Mouse (Mus musculus): ENCODE results near the gene Mbip. TPM values are rescaled to one million over a fixed set of nuclear protein-coding genes. Genes with fewer than 3 reads are reported as not detected.
A peak's percentile ranks its signal among the peaks of the same experiment; 100 is the strongest.

Mbip gene
- total RNA-seq (2014; rRNA removed) (18.3 and 29.5 TPM in 2 replicates), polyA plus RNA-seq (2015; fragmentation: Nextera tagmentation; extraction: Ambion mirVana) (33.8 and 35.2 TPM in 2 replicates)

- DNase-seq (ENCODE audit: low spot score): peak; percentile 99
- H3K9ac ChIP-seq (replicated peaks; ENCODE audit: low read length, poor library complexity, severe bottlenecking): peak within 1 kb of the TSS; percentile 94
- no peaks in the 10 kb centered on the region for H3K4me1 ChIP-seq (ENCODE audit: insufficient read depth, low read length)
- H3K4me3 ChIP-seq (ENCODE audit: low read depth, low read length): peak within 1 kb of the TSS; percentile 93
- peak within 1 kb of the TSS; percentile 66 for H3K4me2 ChIP-seq (ENCODE audit: low read depth, low read length, poor library complexity, severe bottlenecking)
- no peaks in the 10 kb centered on the region for H3K36me3 ChIP-seq (ENCODE audit: insufficient read depth, low read length)
- under 1% methylated on average over 37 of the region's 37 CpGs for WGBS
- TF ChIP-seq CTCF (IDR thresholded peaks at IDR 0.05): no peak
- peak; percentile 100 for ATAC-seq (ENCODE audit: low FRiP score)
- no peaks in the 10 kb centered on the region for H3K27me3 ChIP-seq (ENCODE audit: insufficient read depth, low read length)
- peak within 1 kb of the TSS; percentile 58 for H3K27ac ChIP-seq (ENCODE audit: low read depth, low read length)
- H3K9me3 ChIP-seq (ENCODE audit: low read length): no peaks in the 10 kb centered on the region
Observed at GRCm38 (mm10) chr12:56345367-56346089, at the start of gene Mbip. Gene Mbip (minus strand): TSS chr12:56345894.

GRCm38 (mm10) chr12:56387647-56388205, 42.0 kb upstream of the Mbip start:
- Histone ChIP-seq H3K9ac (replicated peaks; ENCODE audit: low read length, poor library complexity, severe bottlenecking) (no peak overlapping the region), H3K27ac (ENCODE audit: low read depth, low read length) (no peak overlapping the region), H3K36me3 (ENCODE audit: insufficient read depth, low read length) (no peaks in the 10 kb centered on the region), H3K4me2 (ENCODE audit: low read depth, low read length, poor library complexity, severe bottlenecking) (peak overlapping the region; percentile 15; the same call in 1 of the 2 replicates), H3K4me3 (ENCODE audit: low read depth, low read length) (peak overlapping the region; percentile 8; the same call in 1 of the 2 replicates), H3K27me3 (ENCODE audit: insufficient read depth, low read length) (no peaks in the 10 kb centered on the region), H3K4me1 (ENCODE audit: insufficient read depth, low read length) (no peaks in the 10 kb centered on the region), H3K9me3 (ENCODE audit: low read length) (no peaks in the 10 kb centered on the region)
- ATAC-seq (ENCODE audit: low FRiP score) (no peak), DNase-seq (ENCODE audit: low spot score) (peak; percentile 1)
- WGBS: 25% methylated on average over 7 of the region's 7 CpGs
- TF ChIP-seq CTCF (IDR thresholded peaks at IDR 0.05): no peak

- no peak overlapping the region for H3K9ac ChIP-seq (replicated peaks; ENCODE audit: low read length, poor library complexity, severe bottlenecking)
- 20% methylated on average over 6 of the region's 6 CpGs for WGBS
- no peak for TF ChIP-seq CTCF (IDR thresholded peaks at IDR 0.05)
- no peaks in the 10 kb centered on the region for H3K9me3 ChIP-seq (ENCODE audit: low read length)
- ATAC-seq (ENCODE audit: low FRiP score): no peak
- no peak overlapping the region for H3K4me3 ChIP-seq (ENCODE audit: low read depth, low read length)
- H3K36me3 ChIP-seq (ENCODE audit: insufficient read depth, low read length): no peaks in the 10 kb centered on the region
- H3K27ac ChIP-seq (ENCODE audit: low read depth, low read length): no peak overlapping the region
- H3K4me2 ChIP-seq (ENCODE audit: low read depth, low read length, poor library complexity, severe bottlenecking): no peak overlapping the region
- DNase-seq (ENCODE audit: low spot score): peak; percentile 0
- no peaks in the 10 kb centered on the region for H3K4me1 ChIP-seq (ENCODE audit: insufficient read depth, low read length)
- no peaks in the 10 kb centered on the region for H3K27me3 ChIP-seq (ENCODE audit: insufficient read depth, low read length)
Observed at GRCm38 (mm10) chr12:56386955-56387646, 41.4 kb upstream of the Mbip start.

- no peak for ATAC-seq (ENCODE audit: low FRiP score)
- H3K9me3 ChIP-seq (ENCODE audit: low read length): no peaks in the 10 kb centered on the region
- H3K36me3 ChIP-seq (ENCODE audit: insufficient read depth, low read length): no peaks in the 10 kb centered on the region
- H3K4me3 ChIP-seq (ENCODE audit: low read depth, low read length): peak overlapping the region; percentile 93
- H3K27me3 ChIP-seq (ENCODE audit: insufficient read depth, low read length): no peaks in the 10 kb centered on the region
- H3K4me1 ChIP-seq (ENCODE audit: insufficient read depth, low read length): no peaks in the 10 kb centered on the region
- H3K9ac ChIP-seq (replicated peaks; ENCODE audit: low read length, poor library complexity, severe bottlenecking): peak overlapping the region; percentile 94
- no peak for DNase-seq (ENCODE audit: low spot score)
- TF ChIP-seq CTCF (IDR thresholded peaks at IDR 0.05): no peak
- H3K27ac ChIP-seq (ENCODE audit: low read depth, low read length): no peak overlapping the region
- peak overlapping the region; percentile 66 for H3K4me2 ChIP-seq (ENCODE audit: low read depth, low read length, poor library complexity, severe bottlenecking)
- WGBS: 3% methylated on average over 5 of the region's 5 CpGs
Observed at GRCm38 (mm10) chr12:56344771-56345314, 851 bp downstream of the Mbip start.

- 72% methylated on average over 8 of the region's 8 CpGs for WGBS
- Histone ChIP-seq H3K27ac (ENCODE audit: low read depth, low read length) (no peak overlapping the region), H3K9me3 (ENCODE audit: low read length) (no peaks in the 10 kb centered on the region), H3K36me3 (ENCODE audit: insufficient read depth, low read length) (peaks cover 19% of the 10 kb centered on the region; the same call in 1 of the 2 replicates), H3K4me1 (ENCODE audit: insufficient read depth, low read length) (no peaks in the 10 kb centered on the region), H3K4me2 (ENCODE audit: low read depth, low read length, poor library complexity, severe bottlenecking) (no peak overlapping the region), H3K27me3 (ENCODE audit: insufficient read depth, low read length) (no peaks in the 10 kb centered on the region), H3K4me3 (ENCODE audit: low read depth, low read length) (no peak overlapping the region), H3K9ac (replicated peaks; ENCODE audit: low read length, poor library complexity, severe bottlenecking) (no peak overlapping the region)
- no peak for TF ChIP-seq CTCF (IDR thresholded peaks at IDR 0.05)
- DNase-seq (ENCODE audit: low spot score) (no peak), ATAC-seq (ENCODE audit: low FRiP score) (no peak)
Observed at GRCm38 (mm10) chr12:56339295-56340056, 6.2 kb downstream of the Mbip start.

All from midbrain, postnatal 0 days (tissue).